Mouse (Mus musculus): ENCODE results near the gene Samd13.

- TF ChIP-seq CEBPB (IDR thresholded peaks at IDR 0.05; ENCODE audit: insufficient read depth, poor library complexity, severe bottlenecking) = no peak
- TF ChIP-seq POLR2A (IDR thresholded peaks at IDR 0.05; ENCODE audit: insufficient read length, low read depth) = no peak
- TF ChIP-seq MAX (IDR thresholded peaks at IDR 0.05; ENCODE audit: low read depth) = no peak
- TF ChIP-seq MYOD1 (IDR thresholded peaks at IDR 0.05; ENCODE audit: control insufficient read depth in 1 of 3, insufficient read length in 2 of 3, low read depth in 2 of 3) = no peak
- no peak for TF ChIP-seq E2F4 (IDR thresholded peaks at IDR 0.05; ENCODE audit: insufficient read depth)
- TF ChIP-seq POLR2AphosphoS2 (IDR thresholded peaks at IDR 0.05; ENCODE audit: insufficient read length, low read depth) = no peak
- TF ChIP-seq TCF12 (IDR thresholded peaks at IDR 0.05; ENCODE audit: insufficient read depth, poor library complexity, severe bottlenecking) = no peak
- no peak for TF ChIP-seq MYOG (IDR thresholded peaks at IDR 0.05; ENCODE audit: control insufficient read depth in 1 of 3, insufficient read depth in 1 of 3, insufficient read length in 2 of 3, low read depth in 2 of 3)
- no peak for TF ChIP-seq USF1 (IDR thresholded peaks at IDR 0.05; ENCODE audit: low read depth)
- no peak for TF ChIP-seq SRF (IDR thresholded peaks at IDR 0.05; ENCODE audit: control insufficient read depth, insufficient read length, low read depth)
- TF ChIP-seq REST (IDR thresholded peaks at IDR 0.05; ENCODE audit: insufficient read depth, insufficient read length) = no peak
- no peak for TF ChIP-seq TCF3 (IDR thresholded peaks at IDR 0.05; ENCODE audit: insufficient read length, low read depth)
These were observed 31.7 kb downstream of the Samd13 start for GRCm38 (mm10) chr3:146653692-146654091.

Data from myocyte (in vitro differentiated cells).